Mouse (Mus musculus): Measurements from ENCODE around the gene Gm42688.

Gm42688 gene

DNA sequence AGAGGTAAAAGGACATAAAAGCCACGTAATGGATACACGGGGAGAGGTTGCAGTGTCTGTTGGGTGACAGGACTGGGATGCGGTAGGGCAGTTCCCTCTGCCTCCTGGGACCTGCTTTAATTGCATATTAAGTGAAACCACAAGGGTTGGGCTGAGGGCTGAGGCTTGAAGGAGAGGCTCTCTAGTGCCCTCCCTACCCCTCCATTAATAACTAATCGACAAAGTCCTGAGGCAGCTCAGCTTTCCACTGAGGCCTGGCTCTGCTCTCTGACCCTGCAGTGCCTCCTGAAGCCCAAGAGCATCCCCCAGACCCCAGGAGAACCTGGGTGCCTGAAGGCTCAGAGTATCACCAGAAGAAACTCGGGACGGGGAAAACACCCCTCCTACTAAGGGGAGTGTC is 16.9 kb upstream of the Gm42688 start:
- DNase-seq (ENCODE audit: low spot score in 2 of 2), result no peak

DNA sequence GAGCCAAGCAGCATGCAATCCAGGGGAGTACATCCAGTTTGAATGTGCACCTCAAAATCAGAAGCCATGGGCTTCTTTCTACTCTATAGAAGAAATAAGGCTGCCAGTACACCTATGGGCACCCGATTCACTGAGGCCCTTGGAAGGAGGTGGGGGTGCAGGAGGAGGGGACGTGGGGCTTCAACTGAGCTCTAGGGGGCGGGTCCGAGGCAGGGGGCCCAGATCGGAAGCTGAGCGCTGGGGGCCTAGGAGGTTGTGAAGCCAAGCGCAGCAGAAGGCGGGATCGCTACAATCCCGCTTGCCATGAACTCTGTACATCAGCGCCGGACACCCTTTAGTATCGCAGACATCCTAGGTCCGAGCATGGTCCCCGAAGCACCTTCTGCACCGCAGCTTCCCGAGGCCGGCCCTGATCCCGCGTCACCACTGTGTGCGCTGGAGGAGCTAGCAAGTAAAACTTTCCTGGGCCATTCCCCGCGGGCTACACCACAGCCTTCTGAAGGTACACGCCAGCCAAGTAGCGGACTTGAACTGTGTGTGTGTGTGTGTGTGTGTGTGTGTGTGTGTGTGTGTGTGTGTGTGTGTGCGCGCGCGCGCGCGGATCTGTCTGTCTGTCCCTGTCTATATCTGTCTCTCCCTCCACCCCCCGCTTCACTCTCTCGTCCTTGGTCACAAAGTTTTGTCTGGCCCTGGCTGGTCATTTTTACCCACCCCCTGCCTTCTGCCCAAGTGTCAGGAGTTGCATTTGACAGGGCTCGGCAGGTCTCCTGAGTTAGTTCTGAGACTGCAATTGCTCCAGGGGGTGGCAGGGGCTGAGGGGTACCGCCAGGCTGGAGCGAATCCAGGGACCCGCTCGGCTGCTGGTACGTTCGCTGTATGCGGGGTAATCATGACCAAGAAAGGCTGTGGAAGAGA is 15.0 kb upstream of the Gm42688 start, which contains the start of gene Lbx2:
Gene Lbx2 (plus strand): TSS at position 247 of the 915 bp plus-strand sequence.
- DNase-seq (ENCODE audit: low spot score in 2 of 2), result no peak

GRCm38 (mm10) chr6:83087205-83087925 is 14.1 kb upstream of the Gm42688 start:
- no peak for DNase-seq (ENCODE audit: low spot score in 2 of 2)

DNA sequence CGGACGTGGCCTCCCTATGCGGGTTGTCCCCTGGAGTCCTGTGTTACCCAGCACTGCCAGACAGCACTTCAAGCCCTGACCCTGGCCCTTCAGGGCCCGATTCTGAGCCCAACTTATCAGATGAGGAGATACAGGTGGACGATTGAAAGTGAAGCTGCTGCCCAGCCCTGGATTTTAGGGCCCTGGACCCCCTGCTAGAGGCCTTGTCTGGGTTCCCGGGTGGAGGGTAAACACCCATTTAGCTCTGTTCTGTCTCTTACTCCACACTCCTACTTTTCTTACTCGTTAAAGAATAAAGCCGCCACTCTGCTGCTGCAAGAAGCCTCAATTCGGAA is 13.5 kb upstream of the Gm42688 start:
- no peak for DNase-seq (ENCODE audit: low spot score in 2 of 2)

- DNase-seq (ENCODE audit: low spot score in 2 of 2), result no peak
Observed at GRCm38 (mm10) chr6:83092416-83093127, 8.8 kb upstream of the Gm42688 start.

- no peak for DNase-seq (ENCODE audit: low spot score in 2 of 2)
Observed at GRCm38 (mm10) chr6:83095968-83096367, 5.4 kb upstream of the Gm42688 start.

- DNase-seq (ENCODE audit: low spot score in 2 of 2), result no peak
Observed at GRCm38 (mm10) chr6:83098411-83098810, 3.0 kb upstream of the Gm42688 start.

GRCm38 (mm10) chr6:83101688-83102556 is 505 bp downstream of the Gm42688 start:
- DNase-seq (ENCODE audit: low spot score in 2 of 2), result peak; percentile 42 to 65

- peak in 1 of 2 experiments; percentile 42 for DNase-seq (ENCODE audit: low spot score in 2 of 2)
Observed at GRCm38 (mm10) chr6:83103130-83103650, 1.8 kb downstream of the Gm42688 start.

GRCm38 (mm10) chr6:83104158-83104557 is 2.7 kb downstream of the Gm42688 start:
- DNase-seq (ENCODE audit: low spot score in 2 of 2), result peak in 1 of 2 experiments; percentile 54

DNA sequence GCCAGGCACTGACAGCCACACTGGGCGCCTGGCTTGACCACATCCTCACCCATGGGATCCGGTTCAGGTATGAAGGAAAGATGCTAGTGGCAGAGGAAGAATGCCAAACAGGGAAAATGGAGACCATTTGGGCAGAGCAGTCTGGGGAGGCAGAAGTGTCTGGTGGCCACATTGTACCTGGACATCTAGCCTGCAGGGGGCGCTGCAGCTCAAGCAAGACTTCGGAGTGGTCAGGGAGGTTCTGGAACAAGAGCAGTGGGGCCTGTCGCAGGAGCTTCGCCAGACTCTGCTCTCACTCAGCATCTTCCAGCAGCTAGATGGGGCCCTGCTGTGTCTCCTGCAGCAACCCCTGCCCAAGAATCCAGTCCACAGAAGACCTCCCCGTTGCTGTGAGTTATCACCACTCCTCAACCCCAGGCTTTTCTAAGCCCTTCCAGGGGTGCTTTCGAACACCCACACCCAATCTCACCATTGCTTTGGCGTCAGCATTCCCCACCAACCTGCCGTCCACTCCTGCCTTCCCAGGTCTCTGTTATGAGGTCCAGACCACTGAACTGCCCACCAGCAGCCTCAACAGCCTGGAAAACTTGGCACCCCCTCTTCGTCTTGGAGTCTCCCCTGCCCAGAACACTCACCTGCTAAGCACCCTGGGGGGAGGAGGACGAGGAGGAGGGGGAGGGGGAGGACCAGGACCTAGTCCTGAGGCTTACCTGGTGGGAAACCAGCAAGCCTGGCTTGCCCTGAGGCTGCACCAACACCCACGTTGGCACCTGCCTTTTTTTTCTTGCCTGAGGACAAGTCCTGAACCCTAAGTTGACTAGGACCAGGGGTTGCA is 6.4 kb downstream of the Gm42688 start:
- DNase-seq (ENCODE audit: low spot score in 2 of 2), result peak; percentile 55 to 63

DNA sequence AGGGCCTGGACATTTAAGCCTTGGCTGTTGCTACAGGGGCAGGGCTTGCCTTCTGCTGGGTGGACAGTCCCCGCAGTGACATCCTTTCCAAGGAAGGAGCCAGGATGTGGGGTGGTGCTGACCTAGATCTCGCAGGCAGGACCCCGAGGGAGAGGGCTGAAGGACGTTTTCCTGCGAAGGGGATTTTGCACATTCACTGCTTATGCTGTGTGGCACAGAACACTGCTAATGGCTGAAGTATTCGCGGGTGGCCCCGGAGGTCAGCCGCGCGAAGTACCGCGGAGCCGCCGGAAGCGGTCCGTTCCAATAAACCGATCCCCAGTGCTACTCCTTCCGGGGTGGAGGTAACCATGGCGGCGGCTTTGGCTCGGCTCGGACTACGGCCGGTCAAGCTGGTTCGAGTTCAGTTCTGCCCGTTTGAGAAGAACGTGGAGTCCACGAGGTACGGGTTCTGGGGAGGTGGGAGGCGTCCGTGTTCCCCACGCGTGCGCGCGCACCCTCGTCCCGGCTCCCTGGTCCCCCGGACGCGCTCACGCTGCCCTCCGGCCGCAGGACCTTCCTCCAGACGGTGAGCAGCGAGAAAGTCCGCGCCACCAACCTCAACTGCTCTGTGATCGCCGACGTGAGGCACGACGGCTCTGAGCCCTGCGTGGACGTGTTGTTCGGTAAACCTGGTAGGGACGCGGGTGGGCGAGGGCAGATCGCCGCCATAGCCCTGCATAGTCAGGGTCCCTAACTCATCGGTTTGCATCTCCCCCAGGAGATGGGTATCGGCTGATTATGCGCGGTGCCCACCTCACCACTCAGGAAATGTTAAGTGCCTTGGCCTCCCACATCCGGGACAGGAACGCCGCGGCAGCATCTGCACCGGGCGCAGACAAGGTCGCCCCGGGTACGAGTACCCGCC is 7.6 kb downstream of the Gm42688 start, which contains the start of gene Mrpl53:
Gene Mrpl53 (plus strand): TSS at position 279 of the 907 bp plus-strand sequence.
- peak; percentile 72 to 78 for DNase-seq (ENCODE audit: low spot score in 2 of 2)

- no peak for DNase-seq (ENCODE audit: low spot score in 2 of 2)
Observed at GRCm38 (mm10) chr6:83111510-83112136, 10.2 kb downstream of the Gm42688 start.

DNA sequence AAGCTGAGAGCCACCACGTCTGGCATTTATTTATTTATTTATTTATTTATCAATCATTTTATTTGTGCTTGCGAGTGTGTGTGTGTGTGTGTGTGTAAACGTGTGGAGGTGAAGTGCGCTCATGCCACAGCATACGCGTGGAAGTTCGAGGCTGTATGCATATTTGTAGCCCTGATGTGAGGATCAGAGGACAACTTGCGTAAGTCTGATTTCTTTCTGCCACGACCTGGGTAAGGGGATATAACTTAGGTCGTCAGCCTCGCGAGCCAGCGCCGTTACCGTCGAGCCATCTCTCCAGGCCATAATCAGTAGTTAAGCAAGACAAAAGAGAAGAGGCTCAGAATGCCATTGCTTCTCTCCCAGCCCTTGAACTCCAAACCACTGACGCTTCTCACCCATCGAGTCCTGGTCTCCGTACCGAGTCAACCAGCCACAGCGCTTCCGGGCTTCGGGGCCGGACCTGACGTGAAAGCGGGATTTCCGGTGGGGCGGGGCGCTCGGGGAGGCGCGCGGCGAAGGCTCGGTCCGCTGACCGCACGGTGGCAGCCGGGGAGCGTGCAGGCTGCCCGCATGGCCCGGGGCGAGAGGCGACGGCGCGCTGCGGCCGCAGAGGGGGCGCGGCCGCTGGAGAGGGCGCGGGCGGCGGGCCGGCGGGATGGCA is 13.7 kb downstream of the Gm42688 start, which contains the start of gene Mogs:
Gene Mogs (plus strand): TSS at position 486 of the 661 bp plus-strand sequence.
- DNase-seq (ENCODE audit: low spot score in 2 of 2), result peak; percentile 82 to 92

DNA sequence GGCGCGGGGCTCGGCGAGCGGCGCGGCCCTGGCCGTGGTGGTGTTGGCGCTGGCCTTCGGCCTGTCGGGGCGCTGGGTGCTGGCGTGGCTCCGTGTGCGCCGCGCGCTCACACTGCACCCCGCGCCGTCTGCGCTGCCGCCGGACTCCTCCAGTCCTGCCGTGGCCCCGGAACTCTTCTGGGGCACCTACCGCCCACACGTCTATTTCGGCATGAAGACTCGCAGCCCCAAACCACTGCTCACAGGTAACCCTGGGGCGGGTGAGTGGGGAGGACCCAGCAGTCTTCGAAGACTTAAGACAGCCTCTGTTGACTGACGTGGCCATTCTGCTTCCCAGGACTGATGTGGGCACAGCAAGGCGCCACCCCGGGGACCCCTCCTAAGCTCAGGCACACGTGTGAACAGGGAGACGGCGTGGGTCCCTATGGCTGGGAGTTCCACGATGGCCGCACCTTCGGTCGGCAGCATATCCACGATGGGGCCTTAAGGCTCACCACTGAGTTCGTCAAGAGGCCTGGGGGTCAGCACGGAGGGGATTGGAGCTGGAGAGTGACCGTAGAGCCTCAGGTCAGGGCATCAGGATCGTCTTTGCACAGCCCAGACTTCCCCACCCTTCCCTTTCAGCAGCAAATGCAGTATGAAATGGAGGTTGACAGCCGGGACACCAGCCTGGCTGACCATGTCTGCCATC is 14.4 kb downstream of the Gm42688 start:
- no peak for DNase-seq (ENCODE audit: low spot score in 2 of 2)

- no peak for DNase-seq (ENCODE audit: low spot score in 2 of 2)
Observed at GRCm38 (mm10) chr6:83116373-83117164, 15.2 kb downstream of the Gm42688 start.

GRCm38 (mm10) chr6:83117165-83117438 is 15.7 kb downstream of the Gm42688 start:
- DNase-seq (ENCODE audit: low spot score in 2 of 2), result no peak
